Mouse (Mus musculus) intestine, embryonic 14.5 days (tissue): Measurements from ENCODE around the gene Tedc2. TPM values are rescaled to one million over a fixed set of nuclear protein-coding genes. Genes with fewer than 3 reads are reported as not detected.

ENCODE experiments used
- ATAC-seq: fragments of 200-750 bp; cut with Nextera tagmentation; replicated peaks from 2 replicates; pipeline ENCODE4 v1.8.0; 2017; ENCODE audit warnings: low read depth, moderate number of reproducible peaks, moderate TSS enrichment, moderate library complexity; ENCODE audit not compliant: low FRiP score, low TSS enrichment
- DNase-seq: peaks from one replicate; pipeline ENCODE4 v3.0.0-alpha.2; 2018; ENCODE audit warnings: low spot score
- H3K27ac ChIP-seq: fragments of 300-500 bp; sonication (generic); 2 replicates; pipeline ENCODE4 v1.5.1; 2014; ENCODE audit warnings: low read depth, mild to moderate bottlenecking, control low read depth
- H3K27me3 ChIP-seq: fragments of 300-500 bp; sonication (generic); replicated peaks from 2 replicates; pipeline ENCODE4 v1.6.1; 2014; ENCODE audit warnings: low read length, control low read depth; ENCODE audit not compliant: control insufficient read depth, insufficient read depth
- H3K36me3 ChIP-seq: fragments of 300-500 bp; sonication (generic); 2 replicates; pipeline ENCODE4 v1.6.1; 2014; ENCODE audit warnings: low read length, control low read depth; ENCODE audit not compliant: control insufficient read depth, insufficient read depth
- H3K4me1 ChIP-seq: fragments of 300-500 bp; sonication (generic); replicated peaks from 2 replicates; pipeline ENCODE4 v1.6.1; 2014; ENCODE audit warnings: low read length, control low read depth, mixed read lengths; ENCODE audit not compliant: control insufficient read depth, insufficient read depth
- H3K4me2 ChIP-seq: fragments of 300-500 bp; sonication (generic); 2 replicates; pipeline ENCODE4 v1.6.1; 2014; ENCODE audit warnings: low read length
- H3K4me3 ChIP-seq: fragments of 300-500 bp; sonication (generic); 2 replicates; pipeline ENCODE4 v1.5.1; 2014; ENCODE audit warnings: low read depth, low read length, control low read depth, mixed read lengths
- H3K9ac ChIP-seq: fragments of 300-500 bp; sonication (generic); 2 replicates; pipeline ENCODE4 v1.6.1; 2014; ENCODE audit warnings: mild to moderate bottlenecking, low read length
- H3K9me3 ChIP-seq: fragments of 300-500 bp; sonication (generic); 2 replicates; pipeline ENCODE4 v1.6.1; 2016; ENCODE audit warnings: low read length, control low read depth; ENCODE audit not compliant: control insufficient read depth
- WGBS: fragments of 180-500 bp; shearing (Covaris S2); extraction: QIAGEN DNeasy Blood & Tissue Kit; methylation state at CpG from one replicate; pipeline ENCODE4 v1.1.7; 2014; 5-methylcytosine and 5-hydroxymethylcytosine counted together
- polyA plus RNA-seq: library from polyadenylated mRNA; unstranded; fragments of >200 nt; fragmentation: Nextera tagmentation; extraction: Ambion mirVana; gene quantifications from 2 replicates; pipeline ENCODE4 v1.2.1, GENCODE M21; 2014

The Tedc2 gene
- polyA plus RNA-seq, 1 experiment from 2014 or later, result 13.5 TPM

GRCm38 (mm10) chr17:24250988-24251319 lies 30.3 kb upstream of the Tedc2 start:
- WGBS, result under 1% methylated on average over 32 of the region's 32 CpGs
- Histone ChIP-seq H3K4me2 (peak overlapping the region; percentile 56), H3K9me3 (0 out of 2 replicates have a peak, but pooled peaks cover 4% of the 10 kb centered on the region), H3K4me1 (peaks cover 11% of the 10 kb centered on the region), H3K27ac (peak overlapping the region; percentile 80), H3K9ac (peak overlapping the region; percentile 68), H3K27me3 (no peaks in the 10 kb centered on the region), H3K4me3 (peak overlapping the region; percentile 62), H3K36me3 (peaks cover 29% of the 10 kb centered on the region)
- ATAC-seq (no peak), DNase-seq (no peak)

DNA sequence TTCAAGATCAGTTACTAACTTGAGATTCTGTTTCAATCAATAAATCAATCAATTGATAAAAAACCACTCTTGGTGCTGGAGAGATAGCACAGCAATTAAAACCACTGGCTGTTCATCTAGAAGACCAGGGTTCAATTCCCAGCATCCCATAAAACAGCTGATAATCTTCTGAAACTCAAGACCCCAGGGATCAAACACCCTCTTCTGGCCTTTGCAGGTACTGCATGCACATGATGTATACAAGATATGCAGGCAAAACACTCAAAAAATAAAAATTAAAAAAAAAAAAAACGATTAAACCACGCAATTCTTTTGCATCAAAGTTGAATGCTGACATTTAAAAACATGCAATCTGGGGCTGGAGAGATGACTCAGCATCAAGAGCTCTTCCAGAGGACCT lies 28.0 kb upstream of the Tedc2 start:
- H3K9me3 ChIP-seq, result peaks cover 12% of the 10 kb centered on the region; the same call in 1 of the 2 replicates
- no peaks in the 10 kb centered on the region for H3K27me3 ChIP-seq
- 96% methylated on average over 2 of the region's 2 CpGs for WGBS
- H3K4me3 ChIP-seq, result no peak overlapping the region
- ATAC-seq, result no peak
- no peak overlapping the region for H3K9ac ChIP-seq
- peaks cover 47% of the 10 kb centered on the region for H3K36me3 ChIP-seq
- no peak overlapping the region for H3K4me2 ChIP-seq
- H3K27ac ChIP-seq, result no peak overlapping the region
- peaks cover 11% of the 10 kb centered on the region for H3K4me1 ChIP-seq
- no peak for DNase-seq

DNA sequence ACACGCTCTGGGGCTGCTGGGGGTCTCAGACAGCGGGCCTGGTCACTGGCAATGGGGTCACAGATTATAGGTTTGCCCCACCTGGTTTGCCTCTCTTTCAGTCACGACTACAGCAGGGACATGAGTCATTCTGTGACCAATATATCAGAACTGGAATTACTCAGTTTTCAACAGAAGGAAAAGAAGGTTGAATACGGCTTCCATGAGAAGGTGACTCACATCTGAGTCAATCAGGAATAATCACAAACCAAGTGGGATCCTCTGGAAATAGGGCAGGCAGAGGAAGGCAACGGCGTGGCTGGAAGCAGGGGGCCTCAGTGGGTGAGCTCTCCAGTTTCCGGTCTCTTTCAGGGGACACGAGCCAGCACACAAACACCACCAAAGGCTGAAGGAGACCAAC lies 23.4 kb upstream of the Tedc2 start:
- DNase-seq (no peak), ATAC-seq (no peak)
- peaks cover 90% of the 10 kb centered on the region for H3K36me3 ChIP-seq
- no peak overlapping the region for H3K4me2 ChIP-seq
- H3K9me3 ChIP-seq, result peaks cover 12% of the 10 kb centered on the region; the same call in 1 of the 2 replicates
- no peak overlapping the region for H3K27ac ChIP-seq
- 99% methylated on average over 8 of the region's 8 CpGs for WGBS
- no peak overlapping the region for H3K4me3 ChIP-seq
- no peaks in the 10 kb centered on the region for H3K27me3 ChIP-seq
- H3K9ac ChIP-seq, result no peak overlapping the region
- no peaks in the 10 kb centered on the region for H3K4me1 ChIP-seq

DNA sequence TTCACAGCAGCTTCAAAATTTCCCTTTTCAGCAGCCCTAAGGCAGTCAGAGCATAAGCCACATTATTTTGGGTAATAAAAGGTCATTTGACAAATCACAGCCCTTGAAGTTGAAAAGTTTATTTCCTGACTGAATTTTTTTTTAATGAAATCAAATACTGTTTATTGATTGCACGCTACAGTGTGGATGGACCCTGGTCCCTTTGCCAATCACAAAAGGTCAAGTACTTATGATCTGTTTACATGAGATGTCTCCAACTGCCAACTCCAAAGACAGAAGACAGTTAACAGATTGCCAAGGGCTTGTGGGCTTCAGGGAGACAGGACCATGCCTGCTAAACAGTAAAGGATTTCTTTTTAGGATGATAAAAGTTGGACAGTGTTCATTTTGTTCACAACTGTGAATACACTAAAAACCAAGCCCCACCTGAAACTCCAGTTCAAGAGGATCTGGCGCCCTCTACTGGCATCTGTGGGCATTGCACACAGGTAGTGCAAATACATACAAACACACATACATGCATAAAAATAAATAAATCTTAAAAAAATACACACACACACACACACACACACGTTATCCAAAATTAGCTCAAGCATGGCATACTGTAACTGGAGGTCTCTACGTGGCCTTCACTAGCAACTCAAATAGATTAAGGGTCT lies 22.8 kb upstream of the Tedc2 start:
- DNase-seq, result peak; percentile 73
- Histone ChIP-seq H3K27me3 (no peaks in the 10 kb centered on the region), H3K4me3 (no peak overlapping the region), H3K4me1 (no peaks in the 10 kb centered on the region), H3K9me3 (peaks cover 9% of the 10 kb centered on the region; the same call in 1 of the 2 replicates), H3K9ac (no peak overlapping the region), H3K36me3 (peaks cover 90% of the 10 kb centered on the region), H3K27ac (no peak overlapping the region), H3K4me2 (no peak overlapping the region)
- WGBS, result 79% methylated on average over 4 of the region's 4 CpGs
- ATAC-seq, result no peak

DNA sequence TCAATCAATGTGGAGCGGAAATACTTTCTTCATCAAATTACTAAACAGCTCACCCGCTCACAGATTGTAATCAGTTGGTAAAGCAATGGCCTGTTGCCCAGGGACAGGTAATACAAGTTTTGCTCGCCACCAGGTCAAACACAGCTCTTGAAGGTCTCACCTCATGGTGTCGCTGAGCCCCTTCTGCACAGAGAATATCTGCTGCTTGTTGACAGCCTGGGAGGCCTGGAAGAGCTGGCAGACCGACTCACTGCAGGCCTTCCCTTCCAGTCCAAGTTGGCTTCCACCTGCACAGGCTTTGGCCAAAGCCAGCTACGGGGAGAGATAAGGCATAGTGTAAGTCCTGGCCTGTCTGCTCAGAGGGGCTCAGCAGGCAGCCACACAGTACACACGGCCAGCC lies 16.3 kb upstream of the Tedc2 start:
- Histone ChIP-seq H3K4me3 (no peak overlapping the region), H3K4me2 (no peak overlapping the region), H3K27ac (no peak overlapping the region), H3K4me1 (no peaks in the 10 kb centered on the region), H3K27me3 (no peaks in the 10 kb centered on the region), H3K9me3 (no peaks in the 10 kb centered on the region), H3K36me3 (peaks cover 99% of the 10 kb centered on the region), H3K9ac (no peak overlapping the region)
- WGBS, result 96% methylated on average over 7 of the region's 7 CpGs
- ATAC-seq, result no peak
- DNase-seq, result no peak

DNA sequence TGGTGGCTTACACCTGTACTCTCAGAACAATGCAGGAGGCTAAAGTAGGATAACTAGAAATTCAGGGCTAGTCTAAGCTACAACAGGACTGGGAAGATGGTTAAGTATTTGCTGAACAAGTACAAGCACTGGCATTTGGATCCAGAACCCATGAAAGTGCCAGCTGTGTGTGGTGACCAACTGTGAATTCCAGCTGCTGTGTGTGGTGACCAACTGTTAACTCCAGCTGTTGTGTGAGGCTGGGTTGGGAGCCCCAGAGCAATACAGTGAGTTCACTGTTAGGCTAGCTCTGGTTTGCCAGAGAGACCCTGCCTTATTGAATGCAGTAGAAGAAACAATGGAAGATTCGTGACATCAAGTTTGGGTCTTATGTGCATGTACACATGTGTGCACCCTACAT lies 15.8 kb upstream of the Tedc2 start:
- Histone ChIP-seq H3K9ac (no peak overlapping the region), H3K36me3 (peaks cover 98% of the 10 kb centered on the region), H3K4me1 (no peaks in the 10 kb centered on the region), H3K9me3 (no peaks in the 10 kb centered on the region), H3K4me3 (no peak overlapping the region), H3K4me2 (no peak overlapping the region), H3K27ac (no peak overlapping the region), H3K27me3 (no peaks in the 10 kb centered on the region)
- DNase-seq, result no peak
- 92% methylated on average over 1 of the region's 1 CpGs for WGBS
- ATAC-seq, result no peak

DNA sequence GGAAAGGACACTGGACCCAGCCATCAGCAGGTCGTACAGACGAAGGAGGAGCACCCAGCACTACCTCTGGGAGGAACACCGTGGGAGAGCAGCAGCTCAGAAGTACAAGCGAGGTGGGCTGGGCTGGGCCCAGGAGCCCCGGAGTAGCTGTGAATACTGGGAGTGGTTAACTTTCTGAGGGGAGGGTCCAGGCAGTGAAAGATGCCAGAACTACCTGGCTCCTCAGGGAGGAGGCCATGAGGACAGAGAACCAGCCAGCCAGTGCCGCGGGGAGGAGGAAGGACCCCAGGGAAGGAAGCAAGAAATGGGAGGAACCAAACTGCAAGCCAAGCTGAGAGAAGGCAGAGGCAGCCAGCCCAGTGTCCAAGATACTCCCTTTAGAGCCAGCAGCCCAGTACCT lies 7.3 kb upstream of the Tedc2 start:
- Histone ChIP-seq H3K4me2 (no peak overlapping the region), H3K4me3 (no peak overlapping the region), H3K9ac (no peak overlapping the region), H3K36me3 (peaks cover 98% of the 10 kb centered on the region), H3K27ac (no peak overlapping the region), H3K27me3 (no peaks in the 10 kb centered on the region), H3K9me3 (no peaks in the 10 kb centered on the region), H3K4me1 (no peaks in the 10 kb centered on the region)
- DNase-seq (no peak), ATAC-seq (no peak)
- WGBS, result 77% methylated on average over 7 of the region's 7 CpGs

GRCm38 (mm10) chr17:24226721-24227120 lies 6.1 kb upstream of the Tedc2 start:
- DNase-seq (no peak), ATAC-seq (no peak)
- Histone ChIP-seq H3K4me1 (no peaks in the 10 kb centered on the region), H3K4me3 (no peak overlapping the region), H3K27me3 (no peaks in the 10 kb centered on the region), H3K27ac (no peak overlapping the region), H3K4me2 (no peak overlapping the region), H3K9ac (no peak overlapping the region), H3K36me3 (peaks cover 90% of the 10 kb centered on the region), H3K9me3 (no peaks in the 10 kb centered on the region)
- WGBS, result 94% methylated on average over 8 of the region's 8 CpGs

DNA sequence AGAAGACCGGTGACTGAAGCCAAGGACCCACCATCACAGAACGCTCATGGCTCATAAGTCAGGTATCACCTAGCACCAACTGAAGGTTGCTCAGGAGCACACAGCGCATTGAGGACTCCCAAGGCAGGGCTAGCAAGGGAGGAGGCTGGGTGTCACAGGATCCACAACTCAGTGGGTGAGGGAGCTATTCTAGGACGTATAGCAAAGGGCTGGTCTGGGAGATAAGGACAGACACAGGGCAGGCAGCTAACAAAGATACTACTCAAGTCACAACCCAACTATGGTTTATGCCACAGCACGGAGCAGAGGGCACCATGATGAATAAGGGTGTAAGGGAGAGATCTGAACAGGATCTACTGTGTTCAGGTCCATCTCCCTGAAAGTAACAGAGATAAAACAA lies 5.2 kb upstream of the Tedc2 start:
- no peak overlapping the region for H3K4me3 ChIP-seq
- no peaks in the 10 kb centered on the region for H3K9me3 ChIP-seq
- WGBS, result 91% methylated on average over 5 of the region's 5 CpGs
- ATAC-seq (no peak), DNase-seq (no peak)
- H3K27me3 ChIP-seq, result no peaks in the 10 kb centered on the region
- H3K4me2 ChIP-seq, result no peak overlapping the region
- H3K36me3 ChIP-seq, result peaks cover 83% of the 10 kb centered on the region
- no peak overlapping the region for H3K27ac ChIP-seq
- 0 out of 2 replicates have a peak, but pooled peaks cover 3% of the 10 kb centered on the region for H3K4me1 ChIP-seq
- H3K9ac ChIP-seq, result no peak overlapping the region
